11 mouse cellular contexts compared by ENCODE assay signal in the genomic region with DNA sequence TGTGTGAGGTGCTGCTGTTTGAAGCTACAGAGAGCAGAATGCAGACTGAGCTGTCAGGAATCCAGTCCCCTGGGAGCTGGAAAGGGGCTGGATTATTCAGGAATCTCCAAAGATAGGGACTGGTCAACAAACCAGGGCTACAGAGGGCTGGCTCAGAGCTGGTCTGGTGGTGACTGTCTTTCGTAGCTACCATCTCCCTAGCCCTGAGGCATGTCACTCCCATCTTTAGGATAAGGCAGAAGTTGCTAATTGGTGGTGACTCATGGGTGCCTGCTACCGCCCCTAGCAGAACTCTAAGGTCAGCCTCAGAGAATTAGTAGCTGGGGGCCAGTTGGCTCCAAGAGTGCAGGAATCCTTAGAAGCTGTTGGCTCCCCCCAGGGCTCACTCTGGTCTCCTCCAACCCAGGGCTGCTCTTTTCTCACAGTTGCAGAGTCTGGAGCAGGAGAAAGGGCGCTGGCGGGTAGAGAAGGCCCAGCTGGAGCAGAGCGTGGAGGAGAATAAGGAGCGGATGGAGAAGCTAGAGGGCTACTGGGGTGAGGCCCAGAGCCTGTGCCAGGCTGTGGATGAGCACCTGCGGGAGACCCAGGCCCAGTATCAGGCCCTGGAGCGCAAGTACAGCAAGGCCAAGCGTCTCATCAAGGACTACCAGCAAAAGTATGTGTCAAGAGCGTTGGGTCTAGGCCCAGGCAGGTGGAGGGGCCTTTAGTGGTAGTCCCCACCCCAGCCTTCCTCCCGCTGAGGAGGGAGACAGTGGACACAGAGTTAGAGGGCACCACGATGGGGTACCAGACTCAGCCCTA. TPM values are rescaled to one million over a fixed set of nuclear protein-coding genes. Genes with fewer than 3 reads are reported as not detected.
DNase-seq lines count a peak whose midpoint lies in the region; ATAC-seq lines count a peak whose summit lies in the region.
"Had no signal": no experiment of that assay in that cellular context is flagged by ENCODE, and none has a peak within 500 bp of the region (broad histone marks: within the 10 kb centered on the region; RNA-seq: fewer than 3 reads in every experiment).

No protein-coding gene starts in this region.

- H3K4me2 ChIP-seq in liver, embryonic 11.5 days, result 0 out of 2 replicates have a peak overlapping the region, but pooled peaks have one; percentile 3
- H3K4me2 ChIP-seq in heart, embryonic 15.5 days, result no peak overlapping the region
- H3K4me2 ChIP-seq in midbrain, embryonic 15.5 days, result no peak overlapping the region
- H3K4me2 ChIP-seq: limb, embryonic 12.5 days had no signal

- no peaks in the 10 kb centered on the region for H3K27me3 ChIP-seq in liver, embryonic 11.5 days (replicated peaks; ENCODE audit: control insufficient read depth, insufficient read depth, low read length)
- H3K27me3 ChIP-seq in heart, embryonic 15.5 days, result no peaks in the 10 kb centered on the region
- H3K27me3 ChIP-seq in midbrain, embryonic 15.5 days (replicated peaks), result no peaks in the 10 kb centered on the region
- H3K27me3 ChIP-seq: limb, embryonic 12.5 days had no signal

- DNase-seq in adrenal gland, postnatal 10 days, result peak; percentile 16
- DNase-seq in adrenal gland, postnatal 14 days, result no peak
- no peak for DNase-seq in liver, embryonic 11.5 days (ENCODE audit: low spot score)
- no peak for DNase-seq in liver
- DNase-seq in gastrocnemius, adult 8-10 months (ENCODE audit: low spot score in 2 of 2), result no peak
- DNase-seq: kidney, adult 18-20 months; thymus, postnatal 36 days had no signal

- WGBS in liver, embryonic 11.5 days, result 75% methylated on average over 12 of the region's 12 CpGs
- 74% methylated on average over 12 of the region's 12 CpGs for WGBS in heart, embryonic 15.5 days
- WGBS in midbrain, embryonic 15.5 days, result 88% methylated on average over 12 of the region's 12 CpGs

- H3K9ac ChIP-seq in liver, embryonic 11.5 days (ENCODE audit: low read depth, low read length), result no peak overlapping the region
- H3K9ac ChIP-seq in heart, embryonic 15.5 days, result no peak overlapping the region
- H3K9ac ChIP-seq in midbrain, embryonic 15.5 days, result no peak overlapping the region
- H3K9ac ChIP-seq: limb, embryonic 12.5 days had no signal

- peaks cover 48% of the 10 kb centered on the region for H3K36me3 ChIP-seq in liver, embryonic 11.5 days (ENCODE audit: control insufficient read depth, insufficient read depth, low read length)
- H3K36me3 ChIP-seq in heart, embryonic 15.5 days, result peaks cover 51% of the 10 kb centered on the region
- peaks cover 19% of the 10 kb centered on the region for H3K36me3 ChIP-seq in midbrain, embryonic 15.5 days (replicated peaks)

- H3K9me3 ChIP-seq in liver, embryonic 11.5 days (ENCODE audit: control insufficient read depth, low read length), result no peaks in the 10 kb centered on the region
- H3K9me3 ChIP-seq in heart, embryonic 15.5 days (replicated peaks), result no peaks in the 10 kb centered on the region
- H3K9me3 ChIP-seq in midbrain, embryonic 15.5 days, result no peaks in the 10 kb centered on the region
- H3K9me3 ChIP-seq: limb, embryonic 12.5 days had no signal

- peak overlapping the region; percentile 73 for H3K27ac ChIP-seq in liver, embryonic 11.5 days (ENCODE audit: low read depth, low read length)
- H3K27ac ChIP-seq in heart, embryonic 15.5 days, result peak overlapping the region; percentile 41; the same call in 1 of the 2 replicates
- peak overlapping the region; percentile 27; the same call in 1 of the 2 replicates for H3K27ac ChIP-seq in midbrain, embryonic 15.5 days
- H3K27ac ChIP-seq: limb, embryonic 12.5 days had no signal

- H3K4me3 ChIP-seq in liver, embryonic 11.5 days (ENCODE audit: low read depth, low read length), result no peak overlapping the region
- no peak overlapping the region for H3K4me3 ChIP-seq in heart, embryonic 15.5 days
- no peak overlapping the region for H3K4me3 ChIP-seq in midbrain, embryonic 15.5 days
- H3K4me3 ChIP-seq: limb, embryonic 12.5 days had no signal

- no peak for ATAC-seq in liver, embryonic 11.5 days (replicated peaks; ENCODE audit: low FRiP score)
- ATAC-seq in heart, embryonic 15.5 days (replicated peaks; ENCODE audit: insufficient number of reproducible peaks, insufficient read depth, low FRiP score, low read depth), result no peak
- no peak for ATAC-seq in midbrain, embryonic 15.5 days (replicated peaks)
- no peak for ATAC-seq in monocyte, adult 5-6 weeks (replicated peaks; ENCODE audit: insufficient number of reproducible peaks, low FRiP score, low TSS enrichment, poor library complexity, severe bottlenecking)

- peaks cover 83% of the 10 kb centered on the region for H3K4me1 ChIP-seq in liver, embryonic 11.5 days (replicated peaks; ENCODE audit: control insufficient read depth, insufficient read depth, low read length)
- H3K4me1 ChIP-seq in heart, embryonic 15.5 days (replicated peaks), result peaks cover 52% of the 10 kb centered on the region
- H3K4me1 ChIP-seq in midbrain, embryonic 15.5 days, result peaks cover 47% of the 10 kb centered on the region

RNA-seq across cellular contexts. Expression of a gene that starts 5.3 kb away (rescaled TPM):
- 10 to 100 TPM in 1 of 2 experiments, 1 to 10 TPM in 1; 7.3 to 11.0 TPM for total RNA-seq in adrenal gland, postnatal 10 days (2021)
- total RNA-seq in adrenal gland, postnatal 14 days (2021), result 5.4 and 7.3 TPM in 2 replicates
- 55.8 and 57.8 TPM in 2 replicates for polyA plus RNA-seq in liver, embryonic 11.5 days (2014; fragmentation: Nextera tagmentation; extraction: Ambion mirVana)
- 8.0 and 13.2 TPM in 2 replicates for polyA plus RNA-seq in heart, embryonic 15.5 days (2015; fragmentation: Nextera tagmentation; extraction: Ambion mirVana)
- 171 and 177 TPM in 2 replicates for polyA plus RNA-seq in midbrain, embryonic 15.5 days (2015; fragmentation: Nextera tagmentation; extraction: Ambion mirVana)
- total RNA-seq in gastrocnemius, adult 8-10 months (2022), result under 1 TPM; 0.24 to 0.62 (median 0.45) TPM
- 0.38 to 1.5 TPM in 2 of 3 replicates, not detected in the other for total RNA-seq in monocyte, adult 5-6 weeks (2017)

RNA-seq across cellular contexts. Expression of a gene that starts 13.5 kb away (rescaled TPM):
- 10 to 100 TPM; 83.3 to 96.2 TPM for total RNA-seq in adrenal gland, postnatal 10 days (2021)
- total RNA-seq in adrenal gland, postnatal 14 days (2021), result 101 and 109 TPM in 2 replicates
- 21.9 and 27.9 TPM in 2 replicates for polyA plus RNA-seq in liver, embryonic 11.5 days (2014; fragmentation: Nextera tagmentation; extraction: Ambion mirVana)
- 5.0 and 6.6 TPM in 2 replicates for polyA plus RNA-seq in heart, embryonic 15.5 days (2015; fragmentation: Nextera tagmentation; extraction: Ambion mirVana)
- polyA plus RNA-seq in midbrain, embryonic 15.5 days (2015; fragmentation: Nextera tagmentation; extraction: Ambion mirVana), result 20.5 and 22.2 TPM in 2 replicates
- total RNA-seq in gastrocnemius, adult 8-10 months (2022), result 10 to 100 TPM; 15.8 to 23.9 (median 19.4) TPM
- total RNA-seq in monocyte, adult 5-6 weeks (2017), result 127 to 216 TPM (median 141 TPM) in 3 replicates

RNA-seq across cellular contexts. Expression of a gene that starts 28.2 kb away (rescaled TPM):
- total RNA-seq in adrenal gland, postnatal 10 days (2021), result 10 to 100 TPM in 1 of 2 experiments, 1 to 10 TPM in 1; 4.5 to 16.8 TPM
- total RNA-seq in adrenal gland, postnatal 14 days (2021), result 0.26 TPM in 1 of 2 replicates, not detected in the other
- 0.22 and 0.30 TPM in 2 replicates for polyA plus RNA-seq in liver, embryonic 11.5 days (2014; fragmentation: Nextera tagmentation; extraction: Ambion mirVana)
- 22.1 and 24.7 TPM in 2 replicates for polyA plus RNA-seq in heart, embryonic 15.5 days (2015; fragmentation: Nextera tagmentation; extraction: Ambion mirVana)
- not detected in 2 replicates for polyA plus RNA-seq in midbrain, embryonic 15.5 days (2015; fragmentation: Nextera tagmentation; extraction: Ambion mirVana)
- 100 to 1,000 TPM; 272 to 306 (median 288) TPM for total RNA-seq in gastrocnemius, adult 8-10 months (2022)
- total RNA-seq in monocyte, adult 5-6 weeks (2017), result not detected in 3 replicates

RNA-seq across cellular contexts. Expression of a gene that starts 36.8 kb away (rescaled TPM):
- 100 to 1,000 TPM; 144 to 199 TPM for total RNA-seq in adrenal gland, postnatal 10 days (2021)
- 147 and 156 TPM in 2 replicates for total RNA-seq in adrenal gland, postnatal 14 days (2021)
- 14.9 and 15.2 TPM in 2 replicates for polyA plus RNA-seq in liver, embryonic 11.5 days (2014; fragmentation: Nextera tagmentation; extraction: Ambion mirVana)
- polyA plus RNA-seq in heart, embryonic 15.5 days (2015; fragmentation: Nextera tagmentation; extraction: Ambion mirVana), result 114 and 117 TPM in 2 replicates
- 27.4 and 28.2 TPM in 2 replicates for polyA plus RNA-seq in midbrain, embryonic 15.5 days (2015; fragmentation: Nextera tagmentation; extraction: Ambion mirVana)
- total RNA-seq in gastrocnemius, adult 8-10 months (2022), result 100 to 1,000 TPM; 484 to 519 (median 495) TPM
- 2.8 to 14.5 TPM (median 4.8 TPM) in 3 replicates for total RNA-seq in monocyte, adult 5-6 weeks (2017)

RNA-seq across cellular contexts. Expression of a gene that starts 36.9 kb away (rescaled TPM):
- total RNA-seq in adrenal gland, postnatal 10 days (2021), result not detected
- not detected in 2 replicates for total RNA-seq in adrenal gland, postnatal 14 days (2021)
- polyA plus RNA-seq in liver, embryonic 11.5 days (2014; fragmentation: Nextera tagmentation; extraction: Ambion mirVana), result not detected in 2 replicates
- polyA plus RNA-seq in heart, embryonic 15.5 days (2015; fragmentation: Nextera tagmentation; extraction: Ambion mirVana), result 0.15 and 0.22 TPM in 2 replicates
- polyA plus RNA-seq in midbrain, embryonic 15.5 days (2015; fragmentation: Nextera tagmentation; extraction: Ambion mirVana), result not detected in 2 replicates
- not detected for total RNA-seq in gastrocnemius, adult 8-10 months (2022)
- 2.5 TPM in 1 of 3 replicates, not detected in the others for total RNA-seq in monocyte, adult 5-6 weeks (2017)
- polyA plus RNA-seq: limb, embryonic 12.5 days had no signal

Comparison
In these comparisons a context has a peak if more than half of its experiments do, and no peak if none do; other contexts are left out.
1. RNA of a gene that starts 28.2 kb away (total RNA-seq): 272 to 306 TPM in gastrocnemius, adult 8-10 months; 4.5 to 16.8 TPM in adrenal gland, postnatal 10 days, 0.26 TPM in adrenal gland, postnatal 14 days and not detected in monocyte, adult 5-6 weeks; every median in the first group is over 10 times any median in the second.
2. Peak in every context shown above with its lines, with median percentiles within 50 percentile points of each other: H3K27ac ChIP-seq.